Mouse (Mus musculus) olfactory bulb, adult 2 months (tissue): ENCODE results near the gene Sema5a.

Experiments used
- CTCF ChIP-seq: fragments of 200-500 bp; IDR thresholded peaks from 2 replicates; pipeline ENCODE4 v1.5.1; 2012; ENCODE audit warnings: low read depth, mild to moderate bottlenecking, low read length, moderate library complexity; ENCODE audit not compliant: insufficient read depth
- POLR2A ChIP-seq: fragments of 200-500 bp; IDR thresholded peaks from 2 replicates; pipeline ENCODE4 v1.6.1; 2012; ENCODE audit warnings: mild to moderate bottlenecking, low read depth, low read length, moderate library complexity; ENCODE audit not compliant: insufficient read depth

- TF ChIP-seq POLR2A (no peak), CTCF (no peak)
Observed at GRCm38 (mm10) chr15:32266122-32266820, 21.7 kb downstream of the Sema5a start.
